Mouse (Mus musculus) hematopoietic stem cell, adult 5-6 weeks (primary cell): ENCODE measurements around the gene Stat4. TPM values are rescaled to one million over a fixed set of nuclear protein-coding genes. Genes with fewer than 3 reads are reported as not detected.

Source experiments
- ATAC-seq, 2 experiments: fragments of 125-278 bp in 1 of 2; replicated peaks in 1 of 2; 2 replicates each; pipeline ENCODE4 v1.8.0; 2016 to 2017; ENCODE audit warnings: inconsistent platforms in 2 of 2, mild to moderate bottlenecking in 2 of 2, moderate number of reproducible peaks in 2 of 2, low read depth in 1 of 2, moderate TSS enrichment in 1 of 2; ENCODE audit not compliant: low FRiP score in 2 of 2, poor library complexity in 2 of 2, severe bottlenecking in 2 of 2, insufficient read depth in 1 of 2, low TSS enrichment in 1 of 2
- total RNA-seq: library from RNA; stranded (forward); fragments of 172-1452, 232-1000 nt; gene quantifications from 2 replicates; pipeline ENCODE4 v1.2.3, GENCODE M21; 2017

Gene Stat4
- total RNA-seq, 1 experiment from 2014 or later = 84.6 TPM

DNA sequence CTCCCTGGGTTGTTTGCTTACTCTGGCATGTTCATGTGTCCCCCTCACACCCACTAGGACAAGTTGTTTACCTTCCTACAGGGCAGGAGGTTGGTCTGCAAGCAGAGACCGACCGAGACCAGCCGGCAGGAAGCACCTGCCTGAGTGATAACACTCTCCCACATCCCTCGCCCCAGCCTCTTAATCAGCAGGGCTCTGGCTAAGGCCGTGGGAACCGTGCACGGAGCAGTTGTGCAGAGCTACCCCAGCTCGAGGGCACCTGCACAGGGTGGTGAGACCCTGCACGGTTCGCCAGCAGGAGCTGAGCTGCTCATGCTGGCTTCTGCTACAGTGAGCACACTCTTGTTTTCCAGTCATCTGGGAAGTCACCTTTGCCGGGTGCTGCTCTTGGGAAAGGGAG, 163.7 kb downstream of the Stat4 start:
- peak; percentile 78 to 86 for ATAC-seq

DNA sequence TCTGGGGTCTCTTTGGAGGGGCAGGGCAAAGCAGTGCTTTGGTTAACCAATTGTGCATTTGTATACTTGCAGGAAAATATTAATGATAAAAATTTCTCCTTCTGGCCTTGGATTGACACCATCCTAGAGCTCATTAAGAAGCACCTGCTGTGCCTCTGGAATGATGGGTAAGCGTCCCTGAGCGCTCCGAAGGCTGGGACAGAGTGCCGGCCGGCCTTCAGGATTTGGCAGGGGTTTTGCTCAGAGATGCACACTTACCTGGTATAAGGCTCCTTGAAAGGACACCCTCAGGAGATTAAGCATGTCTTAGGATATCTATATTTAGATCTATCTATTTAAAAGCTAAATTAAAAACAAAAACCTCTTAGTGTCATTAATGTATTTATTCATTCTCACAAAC, 164.2 kb downstream of the Stat4 start:
- no peak for ATAC-seq

GRCm38 (mm10) chr1:52152369-52152768, 165.4 kb downstream of the Stat4 start:
- ATAC-seq = no peak

DNA sequence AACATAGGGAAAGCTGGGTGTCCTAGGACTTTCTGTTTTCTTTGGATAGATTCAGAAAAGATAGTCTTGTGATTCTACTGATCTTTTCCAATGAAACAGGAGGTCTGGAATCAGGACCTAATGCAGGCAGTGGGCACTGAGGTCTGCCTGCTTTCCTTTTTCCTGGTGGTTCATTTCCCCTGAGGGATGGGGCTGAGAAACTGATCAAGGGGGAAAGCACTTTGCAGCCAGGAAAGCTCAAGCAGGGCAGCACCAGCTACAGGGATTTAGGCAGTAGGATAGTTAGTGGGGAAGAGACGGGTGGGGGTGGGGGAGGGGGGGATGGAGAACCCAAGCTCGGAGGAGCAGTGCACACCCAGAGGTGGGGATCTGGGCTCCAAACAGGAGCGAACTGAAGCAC, 166.0 kb downstream of the Stat4 start:
- no peak for ATAC-seq

- no peak for ATAC-seq
Observed at GRCm38 (mm10) chr1:52154890-52155289, 167.9 kb downstream of the Stat4 start.

DNA sequence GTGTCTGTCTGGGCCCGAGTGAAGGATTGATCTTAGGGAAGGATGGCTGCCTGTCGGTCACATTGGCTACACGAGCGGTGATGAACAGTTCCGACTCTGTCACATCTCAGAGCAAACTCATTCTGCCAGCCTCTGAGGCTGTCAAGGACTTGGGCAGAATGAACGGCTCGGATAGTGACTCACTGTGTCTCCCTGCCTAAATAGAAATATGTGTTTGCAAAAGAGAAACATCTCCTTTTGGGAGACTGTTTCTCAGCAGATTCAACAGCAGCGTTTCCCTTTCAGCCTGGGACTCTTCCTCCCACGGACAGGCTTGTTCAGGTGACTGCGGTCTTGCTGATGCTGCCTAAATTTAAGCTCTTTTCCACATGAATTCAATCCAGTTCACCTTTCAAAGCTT, 169.4 kb downstream of the Stat4 start:
- ATAC-seq = no peak

Other genes starting within 250 kb of the Stat4 start
- 2.3 and 2.7 TPM in 2 replicates for gene Myo1b, start 71.1 kb upstream of the Stat4 start, total RNA-seq
- gene Stat1, start 132.3 kb downstream of the Stat4 start, total RNA-seq = 112 and 123 TPM in 2 replicates
- gene Gls, start 246.1 kb downstream of the Stat4 start, total RNA-seq = 240 and 242 TPM in 2 replicates